Mouse (Mus musculus) lung, postnatal 0 days (tissue): ENCODE results near the gene Dock2. TPM values are rescaled to one million over a fixed set of nuclear protein-coding genes. Genes with fewer than 3 reads are reported as not detected.

Experiments
- ATAC-seq: fragments of 200-750 bp; cut with Nextera tagmentation; 2 replicates; pipeline ENCODE4 v1.8.0; 2017; ENCODE audit warnings: moderate library complexity
- DNase-seq: peaks from one replicate; pipeline ENCODE4 v3.0.0-alpha.2; 2016; ENCODE audit warnings: low spot score
- H3K27ac ChIP-seq: fragments of 300-500 bp; sonication (generic); 2 replicates; pipeline ENCODE4 v1.5.1; 2014; ENCODE audit warnings: antibody characterized with exemption, mild to moderate bottlenecking, low read length, mixed read lengths
- H3K27me3 ChIP-seq: fragments of 300-500 bp; sonication (generic); replicated peaks from 2 replicates; pipeline ENCODE4 v1.6.1; 2014; ENCODE audit warnings: low read length, mixed read lengths; ENCODE audit not compliant: insufficient read depth
- H3K36me3 ChIP-seq: fragments of 300-500 bp; sonication (generic); 2 replicates; pipeline ENCODE4 v1.6.1; 2014; ENCODE audit warnings: low read length, mixed read lengths; ENCODE audit not compliant: insufficient read depth
- H3K4me1 ChIP-seq: fragments of 300-500 bp; sonication (generic); 2 replicates; pipeline ENCODE4 v1.6.1; 2014; ENCODE audit warnings: antibody characterized with exemption, low read depth, low read length, mixed read lengths; ENCODE audit not compliant: insufficient read depth
- H3K4me2 ChIP-seq: fragments of 300-500 bp; sonication (generic); replicated peaks from 2 replicates; pipeline ENCODE4 v1.6.1; 2014; ENCODE audit warnings: low read depth, mild to moderate bottlenecking, low read length, moderate library complexity, mixed read lengths
- H3K4me3 ChIP-seq: fragments of 300-500 bp; sonication (generic); 2 replicates; pipeline ENCODE4 v1.5.1; 2014; ENCODE audit warnings: low read depth, low read length
- H3K9ac ChIP-seq: fragments of 300-500 bp; sonication (generic); replicated peaks from 2 replicates; pipeline ENCODE4 v1.6.1; 2014; ENCODE audit warnings: low read depth, mild to moderate bottlenecking
- H3K9me3 ChIP-seq: fragments of 300-500 bp; sonication (generic); 2 replicates; pipeline ENCODE4 v1.6.1; 2016; ENCODE audit warnings: low read length, mixed read lengths
- CTCF ChIP-seq: IDR thresholded peaks from 2 replicates; pipeline ENCODE4 v1.5.1; 2016; ENCODE audit warnings: antibody characterized with exemption, mild to moderate bottlenecking
- EP300 ChIP-seq: IDR thresholded peaks from 2 replicates; pipeline ENCODE4 v1.6.1; 2016; ENCODE audit warnings: antibody characterized with exemption, mild to moderate bottlenecking, control low read depth
- WGBS: fragments of 180-500 bp; shearing (Covaris S2); extraction: QIAGEN DNeasy Blood & Tissue Kit; methylation state at CpG from one replicate; pipeline ENCODE4 v1.1.7; 2014; 5-methylcytosine and 5-hydroxymethylcytosine counted together
- polyA plus RNA-seq: library from polyadenylated mRNA; unstranded; fragments of >200 nt; fragmentation: Nextera tagmentation; extraction: Ambion mirVana; gene quantifications from 2 replicates; pipeline ENCODE4 v1.2.1, GENCODE M21; 2015

Gene Dock2
- polyA plus RNA-seq, 1 experiment from 2014 or later = 1.8 TPM

GRCm38 (mm10) chr11:34796097-34796496 is 12.4 kb upstream of the Dock2 start:
- WGBS = 26% methylated on average over 4 of the region's 4 CpGs

GRCm38 (mm10) chr11:34791872-34792271 is 8.2 kb upstream of the Dock2 start:
- TF ChIP-seq CTCF (no peak), EP300 (no peak)
- Histone ChIP-seq H3K9me3 (no peaks in the 10 kb centered on the region), H3K27me3 (no peaks in the 10 kb centered on the region), H3K4me3 (no peak overlapping the region), H3K27ac (no peak overlapping the region), H3K4me2 (no peak overlapping the region), H3K36me3 (no peaks in the 10 kb centered on the region), H3K4me1 (no peaks in the 10 kb centered on the region), H3K9ac (no peak overlapping the region)
- ATAC-seq (no peak), DNase-seq (no peak)
- WGBS = 59% methylated on average over 8 of the region's 8 CpGs

More at GRCm38 (mm10) chr11:34796097-34796496, 12.4 kb upstream of the Dock2 start:
- Histone ChIP-seq H3K9me3 (no peaks in the 10 kb centered on the region), H3K4me2 (no peak overlapping the region), H3K9ac (no peak overlapping the region), H3K27me3 (no peaks in the 10 kb centered on the region), H3K36me3 (no peaks in the 10 kb centered on the region), H3K4me3 (no peak overlapping the region), H3K27ac (no peak overlapping the region), H3K4me1 (no peaks in the 10 kb centered on the region)
- no peak for ATAC-seq
- TF ChIP-seq CTCF (peak; percentile 37; the same call in 1 of the 2 replicates), EP300 (no peak)
- no peak for DNase-seq

GRCm38 (mm10) chr11:34784864-34785263 is 1.2 kb upstream of the Dock2 start:
- Histone ChIP-seq H3K27ac (no peak overlapping the region), H3K36me3 (no peaks in the 10 kb centered on the region), H3K9ac (no peak overlapping the region), H3K27me3 (no peaks in the 10 kb centered on the region), H3K9me3 (no peaks in the 10 kb centered on the region), H3K4me3 (no peak overlapping the region), H3K4me1 (no peaks in the 10 kb centered on the region), H3K4me2 (no peak overlapping the region)
- TF ChIP-seq EP300 (no peak), CTCF (no peak)
- DNase-seq (no peak), ATAC-seq (no peak)

DNA sequence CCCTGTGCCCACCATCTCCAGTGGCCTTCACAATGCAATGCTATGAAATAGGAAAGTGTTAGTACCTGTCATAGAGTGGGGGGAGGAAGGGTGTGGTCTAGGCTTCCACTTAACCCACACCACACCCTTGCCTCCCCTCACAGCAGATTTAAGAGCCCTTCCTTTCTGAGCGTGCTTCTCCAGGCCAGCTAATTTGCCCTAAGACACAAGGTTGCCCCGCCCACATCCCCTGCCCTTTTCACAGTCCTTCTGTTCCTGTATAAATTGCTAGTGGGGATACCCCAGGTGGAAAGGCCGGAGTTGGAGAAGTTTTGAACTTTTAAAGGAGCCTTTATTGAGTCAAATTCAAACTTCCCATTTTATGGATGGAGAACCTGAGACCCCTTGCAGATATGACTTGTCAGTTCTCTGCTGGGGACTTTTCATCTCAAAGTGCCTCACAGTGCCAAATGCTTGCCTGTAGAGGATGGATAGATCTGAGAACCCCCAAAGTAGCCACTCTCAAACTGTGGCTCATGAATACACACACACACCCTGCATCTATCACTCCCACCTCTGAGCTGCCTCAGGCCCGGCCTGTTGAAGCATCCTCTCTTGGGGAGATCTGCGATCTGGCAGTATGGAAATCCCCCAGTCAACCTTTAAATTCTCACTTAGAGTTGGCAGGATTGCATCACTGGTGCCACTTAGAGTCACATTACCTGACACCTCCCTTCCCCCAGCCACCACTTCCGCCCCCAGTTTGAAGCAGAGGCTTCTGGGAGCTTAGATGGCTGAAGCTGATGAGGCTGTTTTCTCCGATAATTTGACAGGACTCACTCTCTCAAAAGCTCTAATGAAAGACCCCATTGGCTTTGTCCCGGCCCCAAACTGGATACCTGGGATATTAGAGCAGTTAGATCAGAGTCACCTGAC is 919 bp downstream of the Dock2 start:
- H3K4me1 ChIP-seq = no peaks in the 10 kb centered on the region
- H3K36me3 ChIP-seq = no peaks in the 10 kb centered on the region
- TF ChIP-seq CTCF (no peak), EP300 (no peak)
- WGBS = 67% methylated on average over 8 of the region's 8 CpGs
- peak; percentile 50 for DNase-seq
- ATAC-seq = no peak
- no peak overlapping the region for H3K9ac ChIP-seq
- no peaks in the 10 kb centered on the region for H3K9me3 ChIP-seq
- no peak overlapping the region for H3K4me2 ChIP-seq
- no peaks in the 10 kb centered on the region for H3K27me3 ChIP-seq
- 0 out of 2 replicates have a peak overlapping the region, but pooled peaks have one; percentile 20 for H3K27ac ChIP-seq
- H3K4me3 ChIP-seq = no peak overlapping the region

DNA sequence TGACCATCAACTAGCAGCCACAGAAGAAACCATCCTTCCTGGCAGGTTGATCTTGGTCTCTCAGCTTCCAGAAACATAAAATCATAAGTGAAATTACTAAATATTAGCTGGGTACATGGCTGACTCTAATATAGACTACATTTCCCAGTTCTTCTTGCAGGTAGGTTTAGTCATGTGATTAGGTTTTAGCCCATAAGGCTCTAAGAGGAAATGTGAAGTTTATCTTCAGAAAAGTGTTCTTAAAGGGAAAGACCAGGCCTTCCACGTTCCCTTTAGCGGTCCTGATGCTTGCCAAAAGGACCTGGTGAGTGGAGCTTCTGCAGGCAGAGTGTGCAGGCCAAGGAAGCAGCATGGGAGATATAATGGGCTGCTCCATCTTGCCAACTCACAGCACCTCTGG is 2.9 kb downstream of the Dock2 start:
- no peaks in the 10 kb centered on the region for H3K27me3 ChIP-seq
- no peak overlapping the region for H3K9ac ChIP-seq
- TF ChIP-seq CTCF = no peak
- no peak for TF ChIP-seq EP300
- ATAC-seq = no peak
- DNase-seq = no peak
- H3K36me3 ChIP-seq = no peaks in the 10 kb centered on the region
- no peak overlapping the region for H3K27ac ChIP-seq
- H3K4me1 ChIP-seq = no peaks in the 10 kb centered on the region
- H3K4me2 ChIP-seq = no peak overlapping the region
- H3K9me3 ChIP-seq = no peaks in the 10 kb centered on the region
- H3K4me3 ChIP-seq = no peak overlapping the region
- WGBS = 71% methylated on average over 2 of the region's 2 CpGs

GRCm38 (mm10) chr11:34779966-34780365 is 3.7 kb downstream of the Dock2 start:
- TF ChIP-seq CTCF (no peak), EP300 (no peak)
- 80% methylated on average over 4 of the region's 4 CpGs for WGBS
- no peak overlapping the region for H3K27ac ChIP-seq
- no peak for DNase-seq
- H3K36me3 ChIP-seq = no peaks in the 10 kb centered on the region
- H3K4me3 ChIP-seq = no peak overlapping the region
- H3K4me1 ChIP-seq = no peaks in the 10 kb centered on the region
- H3K9me3 ChIP-seq = no peaks in the 10 kb centered on the region
- no peaks in the 10 kb centered on the region for H3K27me3 ChIP-seq
- H3K9ac ChIP-seq = no peak overlapping the region
- H3K4me2 ChIP-seq = no peak overlapping the region
- no peak for ATAC-seq
